Mouse (Mus musculus): ENCODE results near the gene Osbpl7. TPM values are rescaled to one million over a fixed set of nuclear protein-coding genes. Genes with fewer than 3 reads are reported as not detected.

Osbpl7 gene
- polyA plus RNA-seq, 1 experiment from 2014 or later, result 12.8 TPM

DNA sequence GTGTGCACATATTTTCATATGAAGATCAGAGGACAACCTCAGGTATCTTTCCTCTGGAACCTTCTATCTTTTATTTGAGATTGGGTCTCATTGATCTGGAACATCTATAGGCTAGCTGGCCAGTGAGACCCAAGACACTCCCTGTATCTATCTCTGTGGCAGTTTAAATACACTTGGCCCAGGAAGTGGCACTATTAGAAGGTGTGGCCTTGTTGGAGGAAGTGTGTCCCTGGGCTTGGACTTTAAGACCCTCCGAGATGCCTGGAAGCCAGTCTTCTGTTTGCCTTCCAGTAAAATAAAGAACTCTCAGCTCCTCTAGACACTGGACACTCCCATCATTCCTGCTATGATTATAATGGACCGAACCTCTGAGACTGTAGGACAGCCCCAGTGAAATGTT, 19.3 kb downstream of the Osbpl7 start:
- 88% methylated on average over 2 of the region's 2 CpGs for WGBS
- H3K36me3 ChIP-seq (ENCODE audit: control insufficient read depth, insufficient read depth, low read length), result peaks cover 14% of the 10 kb centered on the region
- H3K9ac ChIP-seq (ENCODE audit: low read depth, low read length), result no peak overlapping the region
- H3K27ac ChIP-seq (ENCODE audit: low read length), result no peak overlapping the region
- H3K4me1 ChIP-seq (ENCODE audit: control insufficient read depth, insufficient read depth, low read length), result no peaks in the 10 kb centered on the region
- H3K9me3 ChIP-seq (replicated peaks; ENCODE audit: control insufficient read depth, low read length, poor library complexity, severe bottlenecking), result no peaks in the 10 kb centered on the region
- H3K4me2 ChIP-seq (ENCODE audit: low read length), result no peak overlapping the region
- H3K4me3 ChIP-seq (ENCODE audit: low read depth, low read length), result no peak overlapping the region
- ATAC-seq, result no peak
- no peaks in the 10 kb centered on the region for H3K27me3 ChIP-seq (ENCODE audit: control insufficient read depth, insufficient read depth, low read depth, low read length)

DNA sequence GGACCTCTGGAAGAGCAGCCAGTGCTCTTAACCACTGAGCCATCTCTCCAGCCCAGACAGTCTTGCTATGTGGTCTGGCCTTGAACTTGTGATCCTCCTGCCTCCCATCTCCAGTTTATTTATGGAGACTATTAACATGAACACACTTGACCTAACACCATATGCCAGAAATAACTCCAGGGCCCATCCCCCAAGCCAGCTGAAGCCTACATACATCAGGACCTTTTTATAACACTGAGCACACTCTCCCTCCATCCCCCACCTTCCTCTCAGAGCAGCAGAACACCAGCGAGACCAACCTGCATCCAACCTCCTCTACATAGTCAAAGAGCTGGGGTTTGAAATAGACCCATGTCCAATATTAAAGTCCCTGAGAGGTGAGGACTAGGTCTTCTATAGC, 20.7 kb downstream of the Osbpl7 start:
- Histone ChIP-seq H3K4me1 (ENCODE audit: control insufficient read depth, insufficient read depth, low read length) (no peaks in the 10 kb centered on the region), H3K36me3 (ENCODE audit: control insufficient read depth, insufficient read depth, low read length) (peaks cover 12% of the 10 kb centered on the region), H3K27ac (ENCODE audit: low read length) (no peak overlapping the region), H3K9me3 (replicated peaks; ENCODE audit: control insufficient read depth, low read length, poor library complexity, severe bottlenecking) (no peaks in the 10 kb centered on the region), H3K4me2 (ENCODE audit: low read length) (no peak overlapping the region), H3K9ac (ENCODE audit: low read depth, low read length) (no peak overlapping the region), H3K27me3 (ENCODE audit: control insufficient read depth, insufficient read depth, low read depth, low read length) (no peaks in the 10 kb centered on the region), H3K4me3 (ENCODE audit: low read depth, low read length) (no peak overlapping the region)
- 77% methylated on average over 1 of the region's 1 CpGs for WGBS
- no peak for ATAC-seq

DNA sequence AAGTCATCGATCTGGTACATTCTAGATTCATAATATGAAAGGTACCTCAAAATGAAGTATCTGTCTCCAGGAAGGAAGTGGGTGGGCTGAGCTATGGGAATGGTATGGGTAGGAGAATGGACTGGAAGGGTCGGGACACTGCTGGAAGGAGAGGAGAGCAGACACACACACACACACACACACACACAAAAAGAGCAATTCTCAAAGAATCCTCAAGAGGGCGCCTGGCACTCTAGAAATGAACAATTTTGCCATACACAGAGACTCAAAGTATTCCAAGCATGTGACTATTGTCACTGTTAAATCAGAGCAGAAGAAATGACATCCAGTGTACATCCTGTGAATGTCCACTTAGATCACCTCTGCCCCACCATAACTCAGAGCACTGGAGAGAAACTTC, 22.1 kb downstream of the Osbpl7 start:
- Histone ChIP-seq H3K36me3 (ENCODE audit: control insufficient read depth, insufficient read depth, low read length) (peaks cover 5% of the 10 kb centered on the region), H3K27ac (ENCODE audit: low read length) (no peak overlapping the region), H3K9ac (ENCODE audit: low read depth, low read length) (no peak overlapping the region), H3K4me1 (ENCODE audit: control insufficient read depth, insufficient read depth, low read length) (no peaks in the 10 kb centered on the region), H3K4me3 (ENCODE audit: low read depth, low read length) (no peak overlapping the region), H3K9me3 (replicated peaks; ENCODE audit: control insufficient read depth, low read length, poor library complexity, severe bottlenecking) (no peaks in the 10 kb centered on the region), H3K27me3 (ENCODE audit: control insufficient read depth, insufficient read depth, low read depth, low read length) (no peaks in the 10 kb centered on the region), H3K4me2 (ENCODE audit: low read length) (no peak overlapping the region)
- 26% methylated on average over 3 of the region's 3 CpGs for WGBS
- ATAC-seq, result no peak; the same call in 1 of the 2 replicates

GRCm38 (mm10) chr11:97074235-97074634, 23.8 kb downstream of the Osbpl7 start:
- ATAC-seq, result no peak
- Histone ChIP-seq H3K4me3 (ENCODE audit: low read depth, low read length) (no peak overlapping the region), H3K9ac (ENCODE audit: low read depth, low read length) (no peak overlapping the region), H3K27me3 (ENCODE audit: control insufficient read depth, insufficient read depth, low read depth, low read length) (no peaks in the 10 kb centered on the region), H3K27ac (ENCODE audit: low read length) (no peak overlapping the region), H3K4me1 (ENCODE audit: control insufficient read depth, insufficient read depth, low read length) (no peaks in the 10 kb centered on the region), H3K9me3 (replicated peaks; ENCODE audit: control insufficient read depth, low read length, poor library complexity, severe bottlenecking) (no peaks in the 10 kb centered on the region), H3K36me3 (ENCODE audit: control insufficient read depth, insufficient read depth, low read length) (no peaks in the 10 kb centered on the region), H3K4me2 (ENCODE audit: low read length) (no peak overlapping the region)
- 74% methylated on average over 8 of the region's 8 CpGs for WGBS

DNA sequence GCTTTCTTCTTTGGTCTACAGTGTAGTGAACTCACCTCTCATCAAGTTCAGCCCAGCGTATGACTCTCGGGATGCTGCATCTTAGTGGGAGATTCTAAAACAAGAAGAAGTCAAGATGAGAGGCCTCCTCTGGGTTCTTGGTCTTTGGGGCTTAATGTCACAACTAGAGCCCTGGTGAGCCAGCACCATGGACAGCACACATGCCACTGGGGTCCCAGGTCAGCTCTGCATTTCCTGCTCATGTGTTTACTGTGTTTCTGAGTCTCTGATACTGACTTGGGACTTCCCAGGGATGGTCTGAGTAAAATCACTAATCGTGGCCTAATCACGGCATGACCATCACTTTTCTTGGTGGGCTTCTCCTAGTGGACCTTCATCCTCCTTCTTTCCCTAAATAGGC, 28.3 kb downstream of the Osbpl7 start:
- no peaks in the 10 kb centered on the region for H3K9me3 ChIP-seq (replicated peaks; ENCODE audit: control insufficient read depth, low read length, poor library complexity, severe bottlenecking)
- H3K9ac ChIP-seq (ENCODE audit: low read depth, low read length), result no peak overlapping the region
- H3K4me2 ChIP-seq (ENCODE audit: low read length), result no peak overlapping the region
- no peaks in the 10 kb centered on the region for H3K36me3 ChIP-seq (ENCODE audit: control insufficient read depth, insufficient read depth, low read length)
- H3K27ac ChIP-seq (ENCODE audit: low read length), result no peak overlapping the region
- no peak for ATAC-seq
- WGBS, result 61% methylated on average over 4 of the region's 4 CpGs
- H3K4me1 ChIP-seq (ENCODE audit: control insufficient read depth, insufficient read depth, low read length), result no peaks in the 10 kb centered on the region
- H3K4me3 ChIP-seq (ENCODE audit: low read depth, low read length), result no peak overlapping the region
- no peaks in the 10 kb centered on the region for H3K27me3 ChIP-seq (ENCODE audit: control insufficient read depth, insufficient read depth, low read depth, low read length)

DNA sequence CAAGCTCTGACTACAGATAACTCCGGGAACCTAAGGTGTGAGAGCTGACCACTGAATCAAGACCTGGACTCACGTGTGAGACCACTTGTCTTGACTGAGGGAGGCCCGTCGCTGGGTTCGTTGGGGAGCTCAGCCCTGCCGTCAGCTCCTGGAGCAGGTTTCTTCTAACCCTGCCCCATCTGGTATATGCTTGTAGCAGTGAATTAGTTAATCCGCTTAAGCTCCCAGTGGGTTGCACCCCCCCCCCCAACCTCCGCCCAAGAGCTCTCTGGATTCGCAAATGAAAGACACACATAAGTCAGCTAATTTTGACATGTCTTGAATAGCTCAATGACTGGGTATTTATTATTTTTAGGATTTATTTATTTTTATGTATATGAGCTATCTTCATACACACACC, 29.9 kb downstream of the Osbpl7 start:
- ATAC-seq, result no peak
- no peaks in the 10 kb centered on the region; the same call in 1 of the 2 replicates for H3K4me1 ChIP-seq (ENCODE audit: control insufficient read depth, insufficient read depth, low read length)
- no peaks in the 10 kb centered on the region for H3K27me3 ChIP-seq (ENCODE audit: control insufficient read depth, insufficient read depth, low read depth, low read length)
- no peak overlapping the region for H3K4me2 ChIP-seq (ENCODE audit: low read length)
- 9% methylated on average over 9 of the region's 9 CpGs for WGBS
- H3K4me3 ChIP-seq (ENCODE audit: low read depth, low read length), result no peak overlapping the region
- H3K9me3 ChIP-seq (replicated peaks; ENCODE audit: control insufficient read depth, low read length, poor library complexity, severe bottlenecking), result no peaks in the 10 kb centered on the region
- no peak overlapping the region for H3K27ac ChIP-seq (ENCODE audit: low read length)
- no peak overlapping the region for H3K9ac ChIP-seq (ENCODE audit: low read depth, low read length)
- H3K36me3 ChIP-seq (ENCODE audit: control insufficient read depth, insufficient read depth, low read length), result no peaks in the 10 kb centered on the region

- Histone ChIP-seq H3K4me1 (ENCODE audit: control insufficient read depth, insufficient read depth, low read length) (no peaks in the 10 kb centered on the region; the same call in 1 of the 2 replicates), H3K9ac (ENCODE audit: low read depth, low read length) (no peak overlapping the region), H3K36me3 (ENCODE audit: control insufficient read depth, insufficient read depth, low read length) (no peaks in the 10 kb centered on the region), H3K4me2 (ENCODE audit: low read length) (no peak overlapping the region), H3K9me3 (replicated peaks; ENCODE audit: control insufficient read depth, low read length, poor library complexity, severe bottlenecking) (no peaks in the 10 kb centered on the region), H3K4me3 (ENCODE audit: low read depth, low read length) (no peak overlapping the region), H3K27me3 (ENCODE audit: control insufficient read depth, insufficient read depth, low read depth, low read length) (no peaks in the 10 kb centered on the region), H3K27ac (ENCODE audit: low read length) (no peak overlapping the region)
- ATAC-seq, result no peak
- WGBS, result 39% methylated on average over 11 of the region's 11 CpGs
Measured at GRCm38 (mm10) chr11:97082977-97083376, 32.5 kb downstream of the Osbpl7 start.

- WGBS, result 41% methylated on average over 22 of the region's 22 CpGs
- Histone ChIP-seq H3K36me3 (ENCODE audit: control insufficient read depth, insufficient read depth, low read length) (no peaks in the 10 kb centered on the region), H3K4me3 (ENCODE audit: low read depth, low read length) (no peak overlapping the region), H3K27ac (ENCODE audit: low read length) (no peak overlapping the region), H3K4me1 (ENCODE audit: control insufficient read depth, insufficient read depth, low read length) (no peaks in the 10 kb centered on the region; the same call in 1 of the 2 replicates), H3K27me3 (ENCODE audit: control insufficient read depth, insufficient read depth, low read depth, low read length) (no peaks in the 10 kb centered on the region), H3K9ac (ENCODE audit: low read depth, low read length) (no peak overlapping the region), H3K4me2 (ENCODE audit: low read length) (peak overlapping the region; percentile 5; the same call in 1 of the 2 replicates), H3K9me3 (replicated peaks; ENCODE audit: control insufficient read depth, low read length, poor library complexity, severe bottlenecking) (peaks cover 1% of the 10 kb centered on the region; the same call in 1 of the 2 replicates)
- no peak for ATAC-seq
Measured at GRCm38 (mm10) chr11:97083401-97084140, 33.1 kb downstream of the Osbpl7 start.

GRCm38 (mm10) chr11:97084821-97085505, 34.5 kb downstream of the Osbpl7 start:
- Histone ChIP-seq H3K9me3 (replicated peaks; ENCODE audit: control insufficient read depth, low read length, poor library complexity, severe bottlenecking) (peaks cover 7% of the 10 kb centered on the region; the same call in 1 of the 2 replicates), H3K27ac (ENCODE audit: low read length) (no peak overlapping the region), H3K4me1 (ENCODE audit: control insufficient read depth, insufficient read depth, low read length) (no peaks in the 10 kb centered on the region; the same call in 1 of the 2 replicates), H3K36me3 (ENCODE audit: control insufficient read depth, insufficient read depth, low read length) (no peaks in the 10 kb centered on the region), H3K27me3 (ENCODE audit: control insufficient read depth, insufficient read depth, low read depth, low read length) (no peaks in the 10 kb centered on the region), H3K4me2 (ENCODE audit: low read length) (no peak overlapping the region), H3K4me3 (ENCODE audit: low read depth, low read length) (no peak overlapping the region), H3K9ac (ENCODE audit: low read depth, low read length) (no peak overlapping the region)
- WGBS, result 87% methylated on average over 15 of the region's 15 CpGs
- no peak for ATAC-seq

All from midbrain, embryonic 16.5 days (tissue).